Mouse (Mus musculus): ENCODE measurements around the gene Wdfy4.

Gene Wdfy4

DNA sequence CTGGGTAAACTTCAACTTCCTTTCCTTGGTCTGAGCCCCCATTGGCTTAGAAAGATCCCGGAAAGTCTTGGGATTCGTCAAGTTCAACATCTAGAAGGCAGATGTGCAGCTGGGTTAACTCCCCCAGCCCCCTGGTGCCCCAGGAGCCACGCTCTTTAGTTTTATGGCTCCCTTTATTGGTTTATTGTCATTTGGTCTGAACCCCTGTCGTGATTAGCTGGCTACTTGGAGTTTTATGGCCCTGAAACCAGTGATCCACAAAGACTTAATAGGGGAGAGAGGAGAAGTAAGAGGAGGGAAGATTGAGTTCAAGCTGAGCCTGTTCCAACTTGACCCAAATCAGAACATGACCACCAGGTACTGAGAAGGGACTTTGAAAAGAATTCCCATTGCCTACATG lies 198.6 kb downstream of the Wdfy4 start:
- no peak for ATAC-seq (ENCODE audit: low TSS enrichment)

GRCm38 (mm10) chr14:32984176-32984738 lies 201.1 kb downstream of the Wdfy4 start:
- no peak for ATAC-seq (ENCODE audit: low TSS enrichment)

GRCm38 (mm10) chr14:32970700-32971099 lies 214.6 kb downstream of the Wdfy4 start:
- ATAC-seq (ENCODE audit: low TSS enrichment) = no peak

- no peak for ATAC-seq (ENCODE audit: low TSS enrichment)
Measured at GRCm38 (mm10) chr14:32964742-32965141, 220.6 kb downstream of the Wdfy4 start.

- ATAC-seq (ENCODE audit: low TSS enrichment) = peak; percentile 88
Measured at GRCm38 (mm10) chr14:32960481-32960880, 224.8 kb downstream of the Wdfy4 start.

GRCm38 (mm10) chr14:32958671-32959070 lies 226.6 kb downstream of the Wdfy4 start:
- ATAC-seq (ENCODE audit: low TSS enrichment) = no peak

- ATAC-seq (ENCODE audit: low TSS enrichment) = peak; percentile 55
Measured at GRCm38 (mm10) chr14:32956486-32956885, 228.8 kb downstream of the Wdfy4 start.

- ATAC-seq (ENCODE audit: low TSS enrichment) = no peak
Measured at GRCm38 (mm10) chr14:32950312-32951301, 234.7 kb downstream of the Wdfy4 start.

DNA sequence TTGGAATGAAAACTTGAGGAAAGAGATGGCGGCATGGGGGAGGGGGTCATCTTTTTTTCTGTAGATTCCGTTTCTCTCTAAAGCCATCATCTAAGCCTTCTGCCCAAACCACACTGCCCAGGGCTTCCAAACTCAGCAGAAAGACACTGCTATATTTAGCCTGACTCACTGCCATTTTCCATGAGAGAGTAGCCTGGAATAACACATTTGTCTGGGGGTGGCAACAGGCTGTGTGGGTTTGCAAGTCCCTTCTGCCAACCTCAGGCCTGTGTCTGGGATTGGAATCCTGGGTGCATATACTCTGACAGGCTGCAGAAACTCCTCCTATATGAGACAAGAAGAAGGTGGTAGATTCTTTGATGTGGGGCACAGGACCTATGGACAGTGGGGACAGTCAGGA lies 237.8 kb downstream of the Wdfy4 start:
- ATAC-seq (ENCODE audit: low TSS enrichment) = peak; percentile 99

GRCm38 (mm10) chr14:32939217-32939616 lies 246.1 kb downstream of the Wdfy4 start:
- no peak for ATAC-seq (ENCODE audit: low TSS enrichment)

- ATAC-seq (ENCODE audit: low TSS enrichment) = no peak
Measured at GRCm38 (mm10) chr14:32934064-32934463, 251.2 kb downstream of the Wdfy4 start.

- peak; percentile 83 for ATAC-seq (ENCODE audit: low TSS enrichment)
Measured at GRCm38 (mm10) chr14:32932220-32932619, 253.1 kb downstream of the Wdfy4 start.

DNA sequence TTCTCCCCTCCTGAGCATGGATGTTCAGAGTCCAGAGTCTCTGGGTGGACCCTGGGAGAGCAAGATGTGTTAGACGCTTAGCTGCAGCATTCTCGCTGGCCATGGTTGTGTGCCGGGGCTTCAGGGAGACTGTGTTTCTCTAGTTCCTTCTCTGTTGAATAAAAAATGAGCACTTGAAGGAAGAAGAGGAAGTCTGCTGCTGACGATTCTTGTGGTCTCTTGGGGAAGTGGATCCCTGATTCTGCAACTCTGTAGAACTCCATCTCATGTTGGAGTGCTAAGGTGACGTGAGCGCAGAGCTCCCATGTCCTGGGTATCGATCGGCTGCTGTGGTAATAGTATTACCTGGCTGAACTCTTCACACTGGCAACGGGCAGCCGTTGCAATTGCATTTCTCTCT lies 253.6 kb downstream of the Wdfy4 start:
- peak; percentile 3; the same call in 1 of the 2 replicates for ATAC-seq (ENCODE audit: low TSS enrichment)

DNA sequence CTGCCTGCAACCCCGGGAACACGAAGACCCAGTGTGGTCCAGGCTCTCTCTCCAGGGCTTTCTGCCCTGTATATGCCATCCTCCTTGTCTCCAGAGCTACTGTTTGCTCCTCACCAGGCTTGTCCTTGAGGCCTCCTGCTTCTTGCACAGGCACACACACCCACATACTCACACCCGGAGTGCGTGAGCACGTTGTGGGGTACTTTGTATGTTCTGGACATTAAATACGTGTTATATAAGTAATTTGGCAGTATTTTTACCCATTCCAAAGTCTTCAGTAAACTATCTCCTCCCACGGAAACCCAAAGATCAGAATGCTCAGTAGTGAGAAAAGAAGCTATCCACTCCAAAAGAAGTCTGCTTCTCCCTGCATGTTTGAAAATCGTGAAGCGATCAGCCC lies 261.4 kb downstream of the Wdfy4 start:
- peak; percentile 85 for ATAC-seq (ENCODE audit: low TSS enrichment)

- no peak for ATAC-seq (ENCODE audit: low TSS enrichment)
Measured at GRCm38 (mm10) chr14:32917919-32918318, 267.4 kb downstream of the Wdfy4 start.

- ATAC-seq (ENCODE audit: low TSS enrichment) = no peak
Measured at GRCm38 (mm10) chr14:32915360-32915759, 269.9 kb downstream of the Wdfy4 start.

DNA sequence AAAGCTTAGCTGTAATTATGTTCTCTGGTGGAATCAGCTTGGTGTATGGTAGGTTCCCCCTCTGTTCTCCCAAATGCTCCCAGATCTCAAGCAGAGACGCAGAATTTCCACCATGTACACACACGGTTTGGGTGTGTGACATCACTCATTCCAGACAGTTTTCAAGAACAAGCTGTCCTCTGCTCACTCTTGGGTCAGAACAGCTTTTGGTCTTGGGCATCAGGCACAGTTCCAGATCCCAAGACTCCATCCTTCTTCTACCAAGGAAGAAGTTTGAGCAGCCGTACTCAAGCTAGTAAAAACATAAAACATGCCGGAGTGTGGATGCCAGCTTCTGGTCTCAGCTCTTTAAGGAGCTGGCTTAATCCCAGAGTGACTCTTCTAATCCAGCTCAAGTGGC lies 274.1 kb downstream of the Wdfy4 start:
- ATAC-seq (ENCODE audit: low TSS enrichment) = no peak
